Mouse (Mus musculus) testis, postnatal 10 days (tissue): Measurements from ENCODE around the gene Bcas3.

Source experiments
- DNase-seq: peaks from one replicate; pipeline ENCODE4 v3.0.0; 2021; ENCODE audit warnings: low spot score

The Bcas3 gene

DNA sequence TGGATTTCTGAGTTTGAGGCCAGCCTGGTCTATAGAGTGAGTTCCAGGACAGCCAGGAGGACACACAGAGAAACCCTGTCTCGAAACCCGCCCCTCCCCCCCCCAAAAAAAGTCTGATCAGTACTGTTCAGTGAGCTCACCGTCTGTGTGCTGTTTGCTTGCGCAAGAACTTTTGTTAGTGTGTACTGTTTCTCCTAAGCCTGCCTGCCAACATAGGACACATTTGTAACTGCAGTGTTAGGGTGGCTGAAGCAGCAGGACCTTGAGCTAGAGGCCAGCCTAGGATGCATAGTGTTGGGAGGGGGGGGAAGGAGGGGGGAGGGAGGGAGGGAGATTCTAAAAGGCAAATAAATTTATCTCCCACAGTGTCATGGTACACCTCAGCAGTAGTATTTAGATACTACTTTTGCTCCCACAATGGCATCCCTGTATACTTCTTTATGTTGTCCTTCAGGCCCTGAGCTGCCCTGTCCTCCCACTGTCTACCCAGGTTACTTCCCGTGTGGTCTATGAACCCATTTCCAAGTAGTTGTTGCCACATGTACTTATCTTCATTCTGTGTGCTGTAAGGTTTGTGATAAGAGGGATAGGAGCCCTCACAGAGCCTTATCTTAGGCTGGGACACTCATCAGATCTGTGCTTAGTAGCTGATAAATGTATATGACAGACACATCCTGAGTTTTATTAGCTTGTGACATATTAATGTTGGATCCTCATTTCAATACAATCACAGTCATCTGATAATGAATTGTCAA, 176.7 kb downstream of the Bcas3 start:
- DNase-seq, result no peak

DNA sequence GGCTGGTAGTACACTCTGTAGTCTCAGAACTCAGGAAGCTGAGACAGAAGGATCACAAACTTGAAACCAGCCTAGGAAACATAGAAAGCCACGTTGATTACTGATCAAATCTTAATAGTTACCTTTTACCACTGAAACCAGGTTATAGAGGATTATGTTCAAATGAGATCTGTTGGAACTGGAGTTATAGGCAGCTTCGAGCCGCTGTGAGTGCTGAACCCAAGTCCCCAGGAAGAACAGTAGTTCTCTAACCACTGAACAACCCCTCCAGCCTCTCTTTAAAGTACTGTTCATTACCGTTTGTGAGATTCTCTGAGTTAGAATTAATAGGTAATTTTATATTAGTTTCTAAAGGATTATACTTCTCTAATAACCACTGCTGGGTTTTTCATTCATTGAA, 188.0 kb downstream of the Bcas3 start:
- no peak for DNase-seq

DNA sequence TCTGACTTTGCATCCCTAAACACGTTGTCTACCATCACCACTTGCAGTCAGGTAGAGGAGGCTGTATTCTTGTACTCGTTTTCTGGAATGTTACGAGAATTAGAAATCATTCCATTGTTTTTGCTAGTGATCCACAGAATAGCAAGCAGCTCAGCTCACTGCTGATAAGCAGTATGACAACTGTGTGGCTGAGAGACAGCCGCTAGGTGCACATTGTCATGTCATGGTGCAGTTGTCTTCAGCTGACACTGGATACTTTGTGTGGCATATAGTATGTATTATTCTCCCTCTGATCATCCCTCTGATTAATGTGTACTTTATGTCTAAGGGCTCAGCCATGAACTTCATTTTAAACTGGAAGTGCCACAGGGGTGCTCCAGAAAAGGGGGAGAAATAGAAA, 190.3 kb downstream of the Bcas3 start:
- DNase-seq, result no peak

DNA sequence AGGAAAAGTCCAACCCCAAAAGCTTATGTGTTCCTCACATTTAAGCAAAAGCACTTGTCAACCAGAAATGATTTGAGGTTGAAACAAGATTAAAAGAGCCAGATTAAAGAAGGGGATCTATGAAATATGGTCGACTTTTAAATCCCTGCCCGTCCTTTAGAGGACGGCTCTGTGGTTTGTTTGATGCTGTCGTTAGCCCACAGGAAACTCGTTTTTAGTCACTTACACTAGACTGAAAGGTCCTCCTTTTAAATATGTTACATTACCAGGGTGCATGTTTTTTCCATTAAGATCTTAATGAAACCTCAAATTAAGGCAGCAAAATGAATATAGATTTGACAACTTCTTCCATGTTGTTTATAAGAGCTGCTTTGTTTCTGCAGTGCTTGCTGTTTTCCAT, 192.6 kb downstream of the Bcas3 start:
- DNase-seq, result no peak

DNA sequence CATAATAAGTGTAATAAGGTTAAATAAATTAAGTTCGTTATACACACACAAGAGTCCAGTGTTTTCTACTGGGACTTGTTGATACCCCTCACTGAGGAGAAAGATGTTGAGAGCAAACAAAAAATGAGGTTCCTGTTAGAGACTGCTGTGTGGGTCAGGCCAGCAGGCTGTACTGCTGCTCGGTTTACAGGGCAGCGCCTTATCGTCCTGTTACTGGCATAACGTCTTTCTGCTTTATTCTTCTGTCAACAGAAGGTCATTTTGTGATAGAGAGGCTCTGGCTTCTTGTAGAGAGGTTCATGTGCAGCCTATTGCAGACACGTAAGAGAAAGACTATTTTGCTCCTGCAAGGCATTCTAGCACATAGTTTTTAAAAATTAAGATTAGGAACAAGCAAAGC, 195.0 kb downstream of the Bcas3 start:
- DNase-seq, result no peak

DNA sequence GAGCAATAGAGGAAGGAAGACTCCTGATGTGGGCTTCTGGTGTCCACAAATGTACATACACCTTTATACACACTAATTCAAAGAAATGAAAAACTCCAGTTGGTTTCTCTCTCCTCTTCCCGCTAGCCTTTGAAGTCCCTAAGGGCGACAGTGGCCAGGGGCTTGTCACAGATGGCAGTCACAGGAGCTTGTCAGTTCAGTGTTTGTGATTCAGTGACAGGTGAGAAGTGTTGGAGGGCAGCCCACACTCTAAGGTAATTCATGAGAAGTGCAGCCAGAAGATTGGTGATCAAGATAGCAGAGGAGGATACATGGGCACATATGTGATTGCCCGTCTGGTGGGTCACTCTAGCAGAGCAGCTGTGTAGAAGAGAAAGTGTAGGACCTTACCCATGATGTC, 196.7 kb downstream of the Bcas3 start:
- DNase-seq, result no peak

DNA sequence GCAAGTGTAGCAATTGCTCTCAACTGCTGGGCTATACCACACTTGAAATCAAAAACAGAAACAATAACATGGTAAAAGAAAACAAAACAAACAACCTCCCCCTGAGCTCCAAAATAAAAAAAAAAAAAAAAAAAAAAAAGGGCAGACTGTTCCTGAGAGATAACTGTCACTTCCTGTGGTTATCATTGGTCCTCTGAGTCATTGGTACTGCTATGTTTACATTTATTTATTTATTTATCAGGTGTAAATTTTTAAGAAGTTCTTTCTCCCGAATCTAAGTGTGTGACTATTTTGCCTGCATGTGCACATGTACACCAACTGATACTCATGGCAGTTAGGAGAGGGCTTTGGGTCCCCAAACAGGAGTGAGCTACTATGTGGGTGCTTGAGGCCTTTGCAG, 202.1 kb downstream of the Bcas3 start:
- no peak for DNase-seq

DNA sequence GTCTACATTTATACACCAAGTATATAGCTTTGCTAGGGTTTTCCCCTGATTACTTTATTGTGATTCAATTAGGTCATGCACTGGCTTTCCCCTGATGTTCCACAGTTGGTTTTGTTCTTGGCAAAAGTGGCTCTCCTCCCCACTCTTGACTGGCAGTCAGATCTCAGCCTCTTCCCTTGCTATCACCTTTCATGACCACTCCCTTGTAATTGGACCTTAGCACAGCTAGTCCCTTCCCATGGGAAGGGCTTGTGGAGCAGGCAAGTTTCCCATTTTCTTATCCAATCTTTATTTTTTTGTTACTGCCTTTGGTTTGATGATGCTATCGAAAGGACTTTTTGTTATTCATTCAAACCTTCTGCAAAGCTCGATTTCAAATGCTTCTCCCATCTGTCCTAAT, 202.8 kb downstream of the Bcas3 start:
- no peak for DNase-seq

DNA sequence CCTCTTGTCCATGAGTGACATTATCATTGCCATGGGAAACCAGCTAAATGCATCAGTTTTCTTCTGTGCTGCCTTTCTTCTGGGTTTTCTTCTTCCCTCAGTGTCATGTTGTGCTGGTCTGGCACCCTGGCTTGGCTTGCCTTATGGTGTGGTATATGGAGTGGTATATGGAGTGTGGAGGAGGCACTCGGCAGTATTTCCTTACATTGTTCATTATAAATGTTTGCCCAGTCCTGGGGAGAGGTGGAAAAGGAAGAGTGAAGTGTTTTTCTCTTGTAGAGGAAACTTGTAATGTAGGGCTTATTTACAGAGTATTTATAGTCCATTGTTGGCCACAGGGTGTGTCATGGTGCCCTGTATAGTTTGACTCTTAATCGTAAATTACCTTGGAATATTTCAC, 212.1 kb downstream of the Bcas3 start:
- DNase-seq, result no peak

DNA sequence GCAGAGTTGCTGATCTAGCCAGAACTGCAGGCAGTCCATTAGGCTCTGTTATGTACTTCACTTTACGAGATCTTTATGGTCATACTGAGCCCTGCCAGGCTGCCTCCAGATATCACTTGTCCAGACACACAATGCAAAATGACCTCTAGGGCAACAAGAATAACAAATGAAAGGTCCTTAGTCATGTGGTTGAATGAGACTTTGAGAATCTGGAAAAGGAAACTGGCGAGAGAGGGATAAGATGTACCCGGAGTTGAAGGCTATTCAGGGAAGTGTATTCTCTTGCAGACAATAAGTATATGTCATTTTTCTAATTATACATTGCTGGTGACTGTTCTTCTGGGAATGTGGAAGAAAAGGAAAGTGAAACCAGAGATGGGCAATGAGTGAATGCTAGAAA, 218.1 kb downstream of the Bcas3 start:
- DNase-seq, result no peak

DNA sequence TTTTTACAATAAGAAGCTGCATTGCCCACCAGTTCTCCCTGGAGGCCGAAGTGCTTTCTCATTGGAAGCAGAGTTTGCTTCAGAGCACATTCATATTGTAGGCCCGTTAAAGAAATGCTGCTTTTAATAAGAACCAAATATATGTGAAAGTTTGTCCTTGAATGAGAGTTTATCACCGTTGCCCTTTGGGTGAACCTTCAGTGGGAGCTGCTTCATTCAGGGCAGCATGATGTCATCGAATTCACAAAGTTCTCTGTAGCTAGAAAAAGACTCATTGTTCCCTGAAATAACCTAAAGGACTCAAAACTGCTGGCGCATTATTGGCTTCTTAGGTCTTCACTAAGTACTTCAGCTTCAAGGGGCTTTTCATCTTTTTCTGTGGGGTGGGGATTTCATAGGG, 219.0 kb downstream of the Bcas3 start:
- DNase-seq, result no peak

DNA sequence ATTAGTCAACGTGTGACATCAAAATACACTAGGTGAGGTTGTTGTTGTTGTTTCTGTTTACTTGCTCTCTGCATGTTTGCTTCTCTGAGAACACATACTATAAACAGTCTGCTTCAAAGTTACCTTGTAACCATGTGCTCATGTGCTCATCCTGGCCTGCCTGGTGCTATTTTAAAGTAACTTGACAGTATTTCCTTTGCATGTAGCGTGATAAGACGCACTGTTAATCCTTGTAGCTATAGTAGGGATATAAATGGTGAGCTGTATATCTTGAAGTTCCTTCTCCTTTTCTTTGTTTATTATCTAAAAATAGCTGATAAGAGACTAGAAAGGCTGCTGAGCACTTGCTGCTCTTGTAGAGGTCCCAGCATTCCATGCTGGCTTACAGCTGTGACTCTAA, 219.6 kb downstream of the Bcas3 start:
- DNase-seq, result no peak

DNA sequence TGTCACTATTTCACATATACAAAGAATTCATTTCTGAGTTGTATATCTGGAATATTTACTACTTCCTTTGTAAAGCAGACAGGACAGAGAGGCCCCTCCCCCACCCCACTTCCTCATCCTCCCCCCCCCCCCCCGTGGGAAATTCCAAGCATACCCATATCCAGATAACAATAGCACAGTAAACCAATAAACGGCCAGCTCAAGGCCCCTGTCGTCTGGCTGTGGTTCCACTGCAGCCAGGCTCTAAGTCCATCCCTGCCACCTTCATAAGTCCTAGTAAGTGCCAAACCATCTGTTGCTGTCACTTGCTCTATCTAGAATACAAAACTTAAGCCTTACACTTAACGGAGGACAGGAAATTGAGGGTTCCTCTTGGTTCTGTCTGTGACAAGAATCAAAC, 221.5 kb downstream of the Bcas3 start:
- DNase-seq, result no peak

DNA sequence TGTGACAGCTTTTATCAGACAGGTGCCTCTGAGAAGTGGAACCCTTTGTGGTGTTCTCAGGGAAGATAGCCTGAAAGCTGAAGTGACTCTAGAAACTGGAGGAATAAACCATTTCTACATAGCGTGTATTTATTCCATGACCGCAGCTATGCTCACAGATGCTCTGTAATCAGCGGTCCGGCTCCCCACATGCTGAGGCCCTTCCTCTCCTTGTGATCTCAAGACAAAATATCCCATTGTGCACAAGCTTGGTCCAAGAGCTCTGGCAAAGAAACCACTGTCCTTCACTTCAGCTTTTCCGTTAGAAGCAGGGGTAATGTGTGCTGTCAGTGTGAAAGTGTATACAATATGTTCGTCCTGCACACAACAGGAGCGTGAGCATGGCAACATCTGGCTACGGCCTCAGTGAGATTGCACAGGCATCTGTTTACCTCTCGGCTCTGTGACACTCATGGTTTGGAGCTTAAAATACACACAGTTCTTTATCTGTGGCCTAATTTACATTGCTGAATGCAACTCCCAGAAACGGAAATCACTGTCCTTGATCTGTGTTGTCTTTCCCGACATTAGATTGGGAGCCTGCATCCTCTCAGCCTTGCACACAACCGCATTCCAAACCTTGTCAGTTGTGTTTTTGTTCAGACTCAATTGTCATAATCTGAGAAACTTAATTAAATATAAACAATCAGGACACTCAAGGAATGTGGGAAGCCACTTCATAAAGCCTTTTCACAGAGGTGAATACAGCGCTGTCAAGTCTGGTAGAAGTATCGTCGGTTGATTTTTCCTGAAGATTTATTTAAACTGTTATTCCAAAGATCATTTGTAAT, 225.1 kb downstream of the Bcas3 start:
- DNase-seq, result no peak

DNA sequence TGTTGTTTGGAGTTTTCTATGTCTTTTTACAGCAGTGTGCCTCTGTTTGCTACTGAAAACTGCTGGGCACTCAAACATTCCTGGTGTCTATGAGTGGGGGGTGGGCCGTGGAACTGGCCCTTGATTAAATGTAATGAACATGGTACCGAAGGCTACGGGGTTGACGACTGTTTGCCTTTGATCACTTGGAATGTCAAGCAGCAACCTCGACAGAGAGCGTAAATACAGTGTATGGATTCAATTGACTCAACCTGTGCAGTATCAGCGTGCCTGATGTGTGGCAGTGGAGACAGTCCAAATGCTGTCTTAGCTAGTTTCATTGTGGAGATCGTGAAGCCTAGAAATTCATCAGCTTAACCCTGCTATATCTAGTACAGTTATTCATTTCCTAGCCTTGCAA, 231.1 kb downstream of the Bcas3 start:
- no peak for DNase-seq

DNA sequence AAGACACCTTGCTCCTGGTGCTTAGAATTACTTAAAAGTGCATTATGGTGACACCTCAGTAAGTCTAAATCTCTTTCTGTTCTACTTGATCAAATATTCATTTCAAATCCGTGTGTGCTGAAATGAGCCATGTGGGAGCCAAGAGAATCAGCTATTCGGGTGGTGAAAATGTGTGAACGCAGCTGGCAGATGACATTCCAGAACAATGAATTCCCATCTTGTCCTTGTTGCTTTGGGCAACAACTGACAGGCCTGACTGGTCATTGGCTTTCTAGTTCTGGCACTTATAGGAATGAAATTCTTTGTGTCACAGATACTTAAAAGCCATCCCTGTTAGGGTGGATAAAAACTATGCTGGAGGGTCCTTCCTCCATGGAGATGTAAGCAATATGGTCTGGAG, 240.7 kb downstream of the Bcas3 start:
- DNase-seq, result no peak

DNA sequence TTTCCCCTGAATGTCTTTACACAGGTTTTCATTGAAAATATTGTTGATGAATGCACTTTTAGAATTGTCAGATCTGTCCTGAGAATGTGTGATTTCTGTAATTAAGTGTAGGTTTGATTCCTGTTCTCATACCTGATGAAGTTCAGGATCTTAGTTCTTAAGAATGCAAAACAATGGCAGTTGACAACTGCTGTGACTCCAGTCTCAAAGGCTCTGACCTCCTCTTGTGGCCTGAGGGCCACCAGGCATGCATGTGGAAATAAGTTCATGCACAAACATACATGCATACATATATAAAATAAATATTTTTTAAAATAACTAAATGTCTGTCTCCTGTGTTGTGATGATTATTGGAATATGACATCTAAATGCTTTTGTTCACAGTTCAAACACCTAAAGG, 246.3 kb downstream of the Bcas3 start:
- DNase-seq, result no peak

DNA sequence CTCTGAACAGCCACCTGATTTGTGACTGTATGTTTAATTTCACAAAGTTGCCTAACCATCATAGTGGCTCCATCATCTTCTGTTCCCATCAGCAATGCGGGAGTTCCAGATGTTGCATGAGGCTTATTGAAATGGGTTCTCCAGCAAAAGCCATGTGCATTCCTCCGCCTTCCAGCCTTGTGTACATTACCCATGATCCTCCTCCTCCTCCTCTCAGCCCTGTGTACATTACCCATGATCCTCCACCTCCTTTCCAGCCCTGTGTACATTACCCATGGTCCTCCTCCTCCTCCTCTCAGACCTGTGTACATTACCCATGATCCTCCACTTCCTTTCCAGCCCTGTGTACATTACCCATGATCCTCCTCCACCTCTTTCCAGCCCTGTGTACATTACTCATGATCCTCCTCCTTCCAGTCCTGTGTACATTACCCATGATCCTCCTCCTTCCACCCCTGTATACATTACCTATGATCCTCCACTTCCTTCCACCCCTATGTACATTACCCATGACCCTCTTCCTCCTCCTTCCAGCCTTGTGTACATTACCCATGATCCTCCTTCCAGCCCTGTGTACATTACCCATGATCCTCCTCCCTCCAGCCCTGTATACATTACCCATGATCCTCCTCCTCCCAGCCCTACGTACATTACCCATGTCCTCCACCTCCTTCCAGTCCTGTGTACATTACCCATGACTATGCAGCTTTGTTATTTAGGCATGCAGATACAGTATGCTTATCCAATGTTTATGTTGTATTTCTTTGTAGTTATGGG, 250.8 kb downstream of the Bcas3 start:
- no peak for DNase-seq

DNA sequence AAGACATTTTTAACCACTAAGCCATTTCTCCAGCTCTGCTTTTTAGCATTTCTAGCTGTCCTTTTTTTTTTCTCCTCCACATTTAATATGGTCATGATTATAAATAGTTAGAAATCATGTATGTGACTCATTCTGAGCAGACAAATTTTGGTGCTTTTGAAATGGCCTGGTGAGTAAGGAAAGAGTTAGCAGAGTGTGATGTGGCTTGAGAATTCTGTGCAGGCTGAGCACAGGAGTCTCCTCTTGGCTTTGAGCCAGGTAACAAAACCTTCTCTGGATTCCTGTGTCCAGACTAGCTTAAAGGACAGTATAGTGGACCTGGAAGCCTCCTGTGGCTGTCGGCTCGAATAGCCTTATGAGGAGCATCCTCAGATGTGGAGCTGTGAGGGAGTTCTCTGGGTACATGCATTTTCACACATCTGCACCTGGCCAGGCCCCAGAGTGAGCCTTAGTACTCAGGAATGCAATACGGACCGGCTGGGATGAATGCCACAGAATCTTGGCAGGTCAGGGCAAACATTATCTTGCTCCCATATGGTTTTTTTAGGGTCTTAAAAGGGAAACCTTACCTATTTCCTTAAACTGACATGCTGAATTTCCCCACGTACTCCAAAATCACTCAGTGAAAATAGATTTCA, 256.5 kb downstream of the Bcas3 start:
- DNase-seq, result no peak

DNA sequence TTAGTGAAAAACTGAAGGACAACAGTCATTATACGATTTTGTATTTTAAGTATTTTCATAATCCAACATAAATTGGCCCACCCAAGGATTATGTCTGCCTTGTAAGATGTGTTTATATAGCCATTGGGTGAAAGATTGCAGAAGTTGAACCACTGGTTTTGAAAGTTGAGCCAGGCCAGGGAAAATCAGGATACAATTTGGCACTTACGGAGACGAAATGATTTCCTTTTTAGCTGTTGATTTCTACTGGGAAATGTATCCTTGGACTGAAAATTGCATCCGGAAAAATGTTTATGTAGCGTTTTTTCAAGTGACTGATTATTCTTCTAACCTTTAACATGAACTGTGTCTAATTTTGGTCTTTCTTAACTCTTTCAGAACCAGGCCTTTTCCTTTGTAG, 260.1 kb downstream of the Bcas3 start:
- DNase-seq, result no peak

DNA sequence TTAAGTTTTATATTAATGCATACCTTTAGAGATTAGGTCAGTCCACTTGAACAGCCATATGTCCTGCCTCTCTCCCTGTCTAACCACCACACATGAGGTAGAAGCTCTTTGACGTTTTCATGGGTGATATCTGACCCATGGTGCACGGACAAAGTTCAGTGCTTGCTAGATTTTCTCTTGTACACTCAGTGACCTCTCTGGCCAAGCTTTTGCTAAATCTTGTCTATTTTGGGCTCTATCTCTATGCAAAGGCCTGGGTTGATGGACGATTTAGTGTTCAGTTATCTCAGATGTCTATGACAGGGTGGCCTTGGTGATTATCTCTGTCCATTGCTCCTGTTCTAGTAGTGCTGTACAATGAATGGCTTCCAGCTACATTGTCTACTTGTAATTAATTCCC, 260.6 kb downstream of the Bcas3 start:
- DNase-seq, result no peak

DNA sequence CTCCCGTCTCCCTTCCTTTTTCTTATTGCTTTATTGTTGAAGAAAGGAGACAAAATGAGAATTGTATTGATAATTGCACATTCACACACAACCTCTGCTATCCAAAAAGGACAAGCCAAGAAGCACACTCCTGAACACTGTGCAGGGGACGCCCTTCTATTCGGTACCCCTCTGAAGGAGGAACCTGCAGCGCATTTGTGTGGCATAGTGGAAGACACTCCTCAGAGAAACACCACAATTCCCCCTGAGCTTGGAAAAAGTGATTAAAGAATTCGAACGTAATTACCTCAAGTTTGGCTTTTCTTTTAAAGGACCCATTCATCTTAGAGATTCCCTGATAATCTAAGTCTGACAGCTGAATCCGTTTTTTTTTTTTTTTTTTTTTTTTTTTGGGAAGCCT, 261.5 kb downstream of the Bcas3 start:
- DNase-seq, result no peak

DNA sequence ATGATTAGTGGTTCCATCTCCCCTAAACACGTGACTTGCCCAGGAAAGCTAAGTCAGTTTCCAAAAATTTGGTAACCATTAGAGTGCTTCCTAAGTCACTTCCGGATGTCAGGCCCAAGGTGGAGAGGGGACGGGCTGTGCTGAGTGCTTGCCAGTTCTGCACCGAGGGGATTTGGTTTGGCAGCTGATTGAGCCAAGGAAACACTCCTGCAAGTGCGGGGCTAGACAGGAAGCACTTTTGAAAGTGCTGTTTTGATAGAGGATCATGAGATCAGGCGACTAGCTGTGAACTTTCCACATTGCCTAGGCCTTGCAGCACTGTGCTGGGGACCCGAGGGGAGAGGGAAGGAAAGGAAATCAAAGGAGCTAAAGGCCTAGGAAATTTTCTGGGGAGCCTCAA, 262.5 kb downstream of the Bcas3 start:
- DNase-seq, result no peak
